Mouse (Mus musculus): ENCODE measurements around the gene Emc1. TPM values are rescaled to one million over a fixed set of nuclear protein-coding genes. Genes with fewer than 3 reads are reported as not detected.

The Emc1 gene
- polyA plus RNA-seq, 1 experiment from 2014 or later = 31.0 TPM

DNA sequence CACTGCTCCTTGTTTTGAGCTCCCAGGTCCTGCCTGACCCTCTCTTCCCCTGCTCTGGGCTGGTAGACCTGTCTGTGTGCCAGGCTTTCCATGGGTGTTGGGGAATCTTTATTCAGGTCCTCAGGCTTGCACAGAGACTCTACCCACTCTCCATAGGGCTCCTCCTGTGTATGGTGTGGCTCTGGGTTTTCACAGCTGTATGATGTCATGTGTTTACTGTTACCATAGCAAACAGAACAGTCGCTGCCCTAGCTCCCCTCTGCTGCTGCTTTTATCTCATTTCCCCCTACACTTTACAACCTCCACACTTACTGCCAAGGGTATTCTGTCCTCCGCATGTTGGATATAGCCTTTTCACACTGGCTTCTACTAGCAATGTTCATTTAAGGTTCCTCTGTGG lies 43.0 kb downstream of the Emc1 start:
- H3K4me1 ChIP-seq (ENCODE audit: insufficient read depth) = no peaks in the 10 kb centered on the region
- ATAC-seq (ENCODE audit: insufficient read depth) = peak; percentile 41; the same call in 1 of the 2 replicates
- H3K27ac ChIP-seq (ENCODE audit: low read depth) = no peak overlapping the region
- DNase-seq = peak; percentile 13
- H3K9ac ChIP-seq = no peak overlapping the region
- no peaks in the 10 kb centered on the region for H3K27me3 ChIP-seq (ENCODE audit: insufficient read depth, low read length)
- no peaks in the 10 kb centered on the region for H3K9me3 ChIP-seq (ENCODE audit: low read depth, low read length)
- no peak overlapping the region for H3K4me3 ChIP-seq (ENCODE audit: low read depth, low read length)
- 41% methylated on average over 2 of the region's 2 CpGs for WGBS
- TF ChIP-seq CTCF (IDR thresholded peaks at IDR 0.05; ENCODE audit: low read depth) = no peak
- H3K4me2 ChIP-seq = no peak overlapping the region
- peaks cover 95% of the 10 kb centered on the region for H3K36me3 ChIP-seq (ENCODE audit: insufficient read depth)

DNA sequence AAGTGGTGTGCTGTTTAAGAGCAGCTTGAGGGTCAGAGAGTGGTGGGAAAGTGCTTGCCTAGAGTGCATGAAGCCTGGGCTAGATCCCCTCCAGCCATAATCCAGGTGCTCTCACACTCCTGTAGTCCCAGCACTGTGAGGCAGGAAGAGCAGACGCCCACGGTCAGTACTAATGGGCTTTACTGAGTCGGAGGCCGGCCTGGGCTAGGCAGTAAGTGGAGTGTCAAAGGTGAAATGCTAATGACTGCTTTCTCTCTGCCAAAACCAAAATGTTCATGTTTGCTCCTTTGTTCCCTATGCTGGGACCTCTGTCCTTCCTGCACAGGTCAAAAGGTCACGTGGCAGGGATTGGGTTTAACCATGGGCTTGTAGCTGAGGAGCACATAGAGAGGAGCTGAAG lies 48.1 kb downstream of the Emc1 start:
- H3K4me2 ChIP-seq = no peak overlapping the region
- H3K27me3 ChIP-seq (ENCODE audit: insufficient read depth, low read length) = no peaks in the 10 kb centered on the region
- TF ChIP-seq CTCF (IDR thresholded peaks at IDR 0.05; ENCODE audit: low read depth) = no peak
- DNase-seq (no peak), ATAC-seq (ENCODE audit: insufficient read depth) (no peak)
- no peak overlapping the region for H3K27ac ChIP-seq (ENCODE audit: low read depth)
- peaks cover 94% of the 10 kb centered on the region for H3K36me3 ChIP-seq (ENCODE audit: insufficient read depth)
- no peak overlapping the region for H3K4me3 ChIP-seq (ENCODE audit: low read depth, low read length)
- 80% methylated on average over 5 of the region's 5 CpGs for WGBS
- no peaks in the 10 kb centered on the region for H3K4me1 ChIP-seq (ENCODE audit: insufficient read depth)
- no peaks in the 10 kb centered on the region for H3K9me3 ChIP-seq (ENCODE audit: low read depth, low read length)
- no peak overlapping the region for H3K9ac ChIP-seq

DNA sequence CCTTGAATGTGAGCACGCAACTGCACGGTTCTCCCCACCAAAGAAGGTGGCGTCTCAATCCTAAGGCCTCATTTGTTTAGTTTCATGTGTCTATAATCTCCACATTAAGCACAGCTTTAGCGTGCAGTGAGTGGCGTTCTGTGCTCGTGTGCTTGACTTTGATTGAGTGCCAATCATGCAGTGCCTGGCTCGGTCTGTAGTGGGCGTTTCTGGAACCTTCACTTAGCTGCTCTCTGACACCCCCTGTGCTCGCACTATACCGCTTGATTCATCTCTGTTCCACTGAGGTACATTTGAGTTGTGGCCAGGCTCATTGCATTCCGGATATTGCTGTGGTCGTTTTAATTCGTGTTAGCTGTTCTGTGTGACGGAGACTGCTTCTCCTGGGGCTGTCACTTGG lies 50.8 kb downstream of the Emc1 start:
- Histone ChIP-seq H3K4me2 (no peak overlapping the region), H3K27ac (ENCODE audit: low read depth) (no peak overlapping the region), H3K4me1 (ENCODE audit: insufficient read depth) (no peaks in the 10 kb centered on the region), H3K27me3 (ENCODE audit: insufficient read depth, low read length) (no peaks in the 10 kb centered on the region), H3K36me3 (ENCODE audit: insufficient read depth) (peaks cover 96% of the 10 kb centered on the region), H3K4me3 (ENCODE audit: low read depth, low read length) (no peak overlapping the region), H3K9ac (no peak overlapping the region), H3K9me3 (ENCODE audit: low read depth, low read length) (no peaks in the 10 kb centered on the region)
- DNase-seq (peak; percentile 7), ATAC-seq (ENCODE audit: insufficient read depth) (no peak)
- WGBS = 73% methylated on average over 14 of the region's 14 CpGs
- peak; percentile 27 for TF ChIP-seq CTCF (IDR thresholded peaks at IDR 0.05; ENCODE audit: low read depth)

GRCm38 (mm10) chr4:139411351-139411750 lies 59.0 kb downstream of the Emc1 start:
- TF ChIP-seq CTCF (IDR thresholded peaks at IDR 0.05; ENCODE audit: low read depth) = no peak
- Histone ChIP-seq H3K36me3 (ENCODE audit: insufficient read depth) (peaks cover 98% of the 10 kb centered on the region), H3K9ac (no peak overlapping the region), H3K9me3 (ENCODE audit: low read depth, low read length) (no peaks in the 10 kb centered on the region), H3K27ac (ENCODE audit: low read depth) (no peak overlapping the region), H3K4me1 (ENCODE audit: insufficient read depth) (no peaks in the 10 kb centered on the region), H3K27me3 (ENCODE audit: insufficient read depth, low read length) (no peaks in the 10 kb centered on the region), H3K4me2 (no peak overlapping the region), H3K4me3 (ENCODE audit: low read depth, low read length) (no peak overlapping the region)
- no peak for ATAC-seq (ENCODE audit: insufficient read depth)
- DNase-seq = no peak
- 92% methylated on average over 3 of the region's 3 CpGs for WGBS

DNA sequence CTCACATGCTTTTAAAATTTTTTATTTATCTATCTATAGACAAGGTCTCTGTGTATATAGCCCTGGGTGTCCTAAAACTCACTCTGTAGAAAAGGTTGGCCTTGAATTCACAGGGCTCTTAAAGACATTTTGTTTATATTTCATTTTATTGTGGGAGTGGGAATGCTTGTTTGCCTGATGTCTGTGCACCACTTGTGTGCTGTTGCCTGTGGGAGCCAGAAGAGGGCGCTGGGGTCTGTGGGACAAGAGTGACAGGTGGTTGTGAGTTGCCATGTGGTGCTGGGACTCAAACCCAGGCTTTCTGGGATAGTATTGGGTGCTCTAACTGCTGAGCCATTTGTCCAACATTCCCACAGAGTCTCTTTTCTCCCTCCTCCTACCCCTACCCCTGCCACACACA lies 65.5 kb downstream of the Emc1 start:
- ATAC-seq (ENCODE audit: insufficient read depth) (no peak), DNase-seq (no peak)
- Histone ChIP-seq H3K4me2 (no peak overlapping the region), H3K27me3 (ENCODE audit: insufficient read depth, low read length) (no peaks in the 10 kb centered on the region), H3K4me1 (ENCODE audit: insufficient read depth) (no peaks in the 10 kb centered on the region), H3K9me3 (ENCODE audit: low read depth, low read length) (no peaks in the 10 kb centered on the region), H3K27ac (ENCODE audit: low read depth) (no peak overlapping the region), H3K4me3 (ENCODE audit: low read depth, low read length) (no peak overlapping the region), H3K36me3 (ENCODE audit: insufficient read depth) (peaks cover 98% of the 10 kb centered on the region), H3K9ac (no peak overlapping the region)
- WGBS = 50% methylated on average over 1 of the region's 1 CpGs
- no peak for TF ChIP-seq CTCF (IDR thresholded peaks at IDR 0.05; ENCODE audit: low read depth)

DNA sequence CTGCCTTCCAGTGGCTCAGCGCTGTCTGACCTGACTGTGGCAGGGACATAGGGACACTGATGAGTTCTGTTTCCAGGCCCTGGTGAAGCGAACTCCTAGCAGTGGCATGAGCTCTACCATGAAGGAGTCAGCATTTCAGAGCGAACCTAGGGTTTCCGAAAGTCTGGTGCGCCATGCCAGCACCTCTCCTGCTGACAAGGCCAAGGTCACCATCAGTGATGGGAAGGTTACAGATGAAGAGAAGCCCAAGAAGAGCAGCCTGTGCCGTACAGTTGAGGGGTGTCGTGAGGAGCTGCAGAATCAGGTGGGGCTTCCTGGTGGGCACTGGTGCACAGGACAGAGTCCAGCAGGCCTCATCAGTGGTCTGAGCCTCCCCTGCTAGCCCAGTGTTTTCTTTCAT lies 69.2 kb downstream of the Emc1 start:
- H3K27me3 ChIP-seq (ENCODE audit: insufficient read depth, low read length) = no peaks in the 10 kb centered on the region
- H3K36me3 ChIP-seq (ENCODE audit: insufficient read depth) = peaks cover 100% of the 10 kb centered on the region
- ATAC-seq (ENCODE audit: insufficient read depth) (no peak), DNase-seq (no peak)
- no peak overlapping the region for H3K4me3 ChIP-seq (ENCODE audit: low read depth, low read length)
- no peak for TF ChIP-seq CTCF (IDR thresholded peaks at IDR 0.05; ENCODE audit: low read depth)
- H3K9ac ChIP-seq = no peak overlapping the region
- H3K27ac ChIP-seq (ENCODE audit: low read depth) = no peak overlapping the region
- 90% methylated on average over 7 of the region's 7 CpGs for WGBS
- H3K4me1 ChIP-seq (ENCODE audit: insufficient read depth) = no peaks in the 10 kb centered on the region
- H3K4me2 ChIP-seq = no peak overlapping the region
- no peaks in the 10 kb centered on the region for H3K9me3 ChIP-seq (ENCODE audit: low read depth, low read length)

GRCm38 (mm10) chr4:139422409-139422808 lies 70.0 kb downstream of the Emc1 start:
- peaks cover 100% of the 10 kb centered on the region for H3K36me3 ChIP-seq (ENCODE audit: insufficient read depth)
- DNase-seq (no peak), ATAC-seq (ENCODE audit: insufficient read depth) (no peak)
- H3K4me1 ChIP-seq (ENCODE audit: insufficient read depth) = no peaks in the 10 kb centered on the region
- no peaks in the 10 kb centered on the region for H3K9me3 ChIP-seq (ENCODE audit: low read depth, low read length)
- TF ChIP-seq CTCF (IDR thresholded peaks at IDR 0.05; ENCODE audit: low read depth) = no peak
- H3K4me2 ChIP-seq = no peak overlapping the region
- H3K27ac ChIP-seq (ENCODE audit: low read depth) = no peak overlapping the region
- H3K9ac ChIP-seq = no peak overlapping the region
- H3K4me3 ChIP-seq (ENCODE audit: low read depth, low read length) = no peak overlapping the region
- 94% methylated on average over 2 of the region's 2 CpGs for WGBS
- H3K27me3 ChIP-seq (ENCODE audit: insufficient read depth, low read length) = no peaks in the 10 kb centered on the region

- ATAC-seq (ENCODE audit: insufficient read depth) = no peak
- H3K27me3 ChIP-seq (ENCODE audit: insufficient read depth, low read length) = no peaks in the 10 kb centered on the region
- no peak for DNase-seq
- TF ChIP-seq CTCF (IDR thresholded peaks at IDR 0.05; ENCODE audit: low read depth) = no peak
- no peak overlapping the region for H3K4me3 ChIP-seq (ENCODE audit: low read depth, low read length)
- H3K27ac ChIP-seq (ENCODE audit: low read depth) = no peak overlapping the region
- no peaks in the 10 kb centered on the region for H3K4me1 ChIP-seq (ENCODE audit: insufficient read depth)
- no peaks in the 10 kb centered on the region for H3K9me3 ChIP-seq (ENCODE audit: low read depth, low read length)
- no peak overlapping the region for H3K4me2 ChIP-seq
- H3K9ac ChIP-seq = no peak overlapping the region
- 69% methylated on average over 2 of the region's 2 CpGs for WGBS
- peaks cover 100% of the 10 kb centered on the region for H3K36me3 ChIP-seq (ENCODE audit: insufficient read depth)
Observed at GRCm38 (mm10) chr4:139423270-139423669, 70.9 kb downstream of the Emc1 start.

Small RNA genes lying within 50 kb of the gene (microRNA-seq; reads per million reads assigned to microRNA genes)
- not detected for gene Gm24245 (ENCODE audit: borderline number of aligned reads)
- not detected for gene Gm25732 (ENCODE audit: borderline number of aligned reads)

Other genes with a start within 250 kb of the Emc1 start
- 501 and 531 TPM in 2 replicates for gene Minos1, start 221.5 kb upstream of the Emc1 start, polyA plus RNA-seq (2014; fragmentation: Nextera tagmentation; extraction: Ambion mirVana)
- 332 and 336 TPM in 2 replicates for gene Capzb, start 159.7 kb upstream of the Emc1 start, polyA plus RNA-seq (2014; fragmentation: Nextera tagmentation; extraction: Ambion mirVana)
- 10.5 and 11.0 TPM in 2 replicates for gene Pqlc2, start 41.9 kb upstream of the Emc1 start, polyA plus RNA-seq (2014; fragmentation: Nextera tagmentation; extraction: Ambion mirVana)
- gene Akr7a5, start 41.8 kb upstream of the Emc1 start, polyA plus RNA-seq (2014; fragmentation: Nextera tagmentation; extraction: Ambion mirVana) = 87.5 and 101 TPM in 2 replicates
- gene Mrto4, start within 50 bp of the Emc1 start, polyA plus RNA-seq (2014; fragmentation: Nextera tagmentation; extraction: Ambion mirVana) = 118 and 136 TPM in 2 replicates
- gene Ubr4, start within 50 bp of the Emc1 start, polyA plus RNA-seq (2014; fragmentation: Nextera tagmentation; extraction: Ambion mirVana) = 82.2 and 84.5 TPM in 2 replicates
- gene Iffo2, start 178.0 kb downstream of the Emc1 start, polyA plus RNA-seq (2014; fragmentation: Nextera tagmentation; extraction: Ambion mirVana) = 7.7 TPM in 2 replicates